Mouse (Mus musculus): ENCODE results near the gene Kri1.
"Not testable (repeated sequence)": the region's sequence is repeated elsewhere in the genome, so short reads cannot be mapped to it uniquely, and the experiment has no call there.

Kri1 gene

GRCm38 (mm10) chr9:21238733-21239464 lies 48.9 kb downstream of the Kri1 start, which contains the start of gene Keap1:
Gene Keap1 (minus strand): TSS chr9:21239361.
- DNase-seq: peak; percentile 78

- DNase-seq: peak; percentile 55
These were observed 49.6 kb downstream of the Kri1 start for GRCm38 (mm10) chr9:21238004-21238732.

- peak; percentile 66 for DNase-seq
These were observed 50.3 kb downstream of the Kri1 start for GRCm38 (mm10) chr9:21237368-21238003.

- no peak for DNase-seq
These were observed 50.8 kb downstream of the Kri1 start for GRCm38 (mm10) chr9:21236991-21237367.

- no peak for DNase-seq
These were observed 52.4 kb downstream of the Kri1 start for GRCm38 (mm10) chr9:21235341-21235740.

- DNase-seq: no peak
These were observed 54.0 kb downstream of the Kri1 start for GRCm38 (mm10) chr9:21233805-21234204.

GRCm38 (mm10) chr9:21233366-21233765 lies 54.4 kb downstream of the Kri1 start:
- DNase-seq: no peak

GRCm38 (mm10) chr9:21232867-21233266 lies 54.9 kb downstream of the Kri1 start:
- no peak for DNase-seq

GRCm38 (mm10) chr9:21231551-21231950 lies 56.2 kb downstream of the Kri1 start:
- DNase-seq: no peak

- DNase-seq: no peak
These were observed 60.4 kb downstream of the Kri1 start for GRCm38 (mm10) chr9:21227342-21227741.

- DNase-seq: no peak
These were observed 62.4 kb downstream of the Kri1 start for GRCm38 (mm10) chr9:21225415-21225758.

- DNase-seq: no peak
These were observed 63.0 kb downstream of the Kri1 start for GRCm38 (mm10) chr9:21224576-21225414.

- no peak for DNase-seq
These were observed 63.9 kb downstream of the Kri1 start for GRCm38 (mm10) chr9:21223906-21224305.

- not testable (repeated sequence) for DNase-seq
These were observed 64.3 kb downstream of the Kri1 start for GRCm38 (mm10) chr9:21223490-21223889.
